Mouse (Mus musculus): ENCODE results near the gene Trpv4.

GRCm38 (mm10) chr5:114679841-114680591 is 21.8 kb upstream of the Trpv4 start:
- TF ChIP-seq CTCF (IDR thresholded peaks at IDR 0.05; ENCODE audit: low read depth) (no peak), EP300 (IDR thresholded peaks at IDR 0.05; ENCODE audit: low read depth) (no peak)
